Mouse (Mus musculus) hindbrain, embryonic 11.5 days (tissue): ENCODE measurements at regions not wholly inside any gene's neighbourhood (a gene's known extent, or its start where the extent isn't known, plus 50 kb on each side); places are given as distances from the start of the nearest gene placed in this dataset.

ENCODE experiments used
- ATAC-seq: fragments of 200-750 bp; cut with Nextera tagmentation; 2 replicates; pipeline ENCODE4 v1.8.0; 2017; ENCODE audit warnings: mild to moderate bottlenecking, moderate TSS enrichment, moderate library complexity; ENCODE audit not compliant: low FRiP score
- DNase-seq: peaks from one replicate; pipeline ENCODE4 v3.0.0-alpha.2; 2015; ENCODE audit warnings: low spot score
- H3K27ac ChIP-seq: fragments of 300-500 bp; sonication (generic); 2 replicates; pipeline ENCODE4 v1.5.1; 2014; ENCODE audit warnings: mild to moderate bottlenecking, low read depth, low read length
- H3K27me3 ChIP-seq: fragments of 300-500 bp; sonication (generic); 2 replicates; pipeline ENCODE4 v1.6.1; 2014; ENCODE audit warnings: mild to moderate bottlenecking, low read length, moderate library complexity, mixed read lengths; ENCODE audit not compliant: control insufficient read depth, insufficient read depth
- H3K36me3 ChIP-seq: fragments of 300-500 bp; sonication (generic); 2 replicates; pipeline ENCODE4 v1.6.1; 2014; ENCODE audit warnings: mild to moderate bottlenecking, low read length, moderate library complexity, mixed read lengths; ENCODE audit not compliant: control insufficient read depth, insufficient read depth
- H3K4me1 ChIP-seq: fragments of 300-500 bp; sonication (generic); replicated peaks from 2 replicates; pipeline ENCODE4 v1.6.1; 2014; ENCODE audit warnings: low read length, mixed read lengths; ENCODE audit not compliant: control insufficient read depth, insufficient read depth
- H3K4me2 ChIP-seq: fragments of 300-500 bp; sonication (generic); replicated peaks from 2 replicates; pipeline ENCODE4 v1.6.1; 2014; ENCODE audit warnings: mild to moderate bottlenecking, low read depth, low read length
- H3K4me3 ChIP-seq: fragments of 300-500 bp; sonication (generic); 2 replicates; pipeline ENCODE4 v1.5.1; 2014; ENCODE audit warnings: low read depth, low read length
- H3K9ac ChIP-seq: fragments of 300-500 bp; sonication (generic); 2 replicates; pipeline ENCODE4 v1.6.1; 2014; ENCODE audit warnings: low read depth, low read length
- H3K9me3 ChIP-seq: fragments of 300-500 bp; sonication (generic); 2 replicates; pipeline ENCODE4 v1.6.1; 2016; ENCODE audit warnings: low read length; ENCODE audit not compliant: control insufficient read depth
- WGBS: fragments of 180-500 bp; shearing (Covaris S2); extraction: QIAGEN DNeasy Blood & Tissue Kit; methylation state at CpG from one replicate; pipeline ENCODE4 v1.1.7; 2014; 5-methylcytosine and 5-hydroxymethylcytosine counted together

DNA sequence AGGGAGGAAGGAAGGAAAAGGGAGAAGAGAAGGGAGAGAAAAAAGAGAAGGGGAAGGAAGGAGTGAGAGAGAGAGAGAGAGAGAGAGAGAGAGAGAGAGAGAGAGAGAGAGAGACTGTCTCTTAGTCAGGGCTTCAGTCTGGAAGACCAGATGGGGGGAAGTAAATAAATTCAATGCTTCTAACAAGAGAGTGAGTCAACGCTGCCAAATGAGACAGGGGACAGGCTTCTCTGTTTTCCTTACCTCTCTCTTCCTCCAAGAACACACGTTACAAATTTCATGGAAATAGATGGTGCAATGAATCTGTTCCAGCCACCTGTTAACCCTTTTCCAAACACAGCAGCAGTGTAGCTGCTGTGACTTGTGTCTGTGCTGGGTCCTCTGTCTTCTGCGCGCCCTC lies 85.1 kb upstream of the Gdnf start:
- Histone ChIP-seq H3K27me3 (no peaks in the 10 kb centered on the region), H3K4me2 (no peak overlapping the region), H3K27ac (no peak overlapping the region), H3K9me3 (no peaks in the 10 kb centered on the region), H3K9ac (no peak overlapping the region), H3K4me3 (no peak overlapping the region), H3K4me1 (no peaks in the 10 kb centered on the region), H3K36me3 (no peaks in the 10 kb centered on the region)
- DNase-seq: no peak
- no peak for ATAC-seq
- WGBS: 61% methylated on average over 4 of the region's 4 CpGs

DNA sequence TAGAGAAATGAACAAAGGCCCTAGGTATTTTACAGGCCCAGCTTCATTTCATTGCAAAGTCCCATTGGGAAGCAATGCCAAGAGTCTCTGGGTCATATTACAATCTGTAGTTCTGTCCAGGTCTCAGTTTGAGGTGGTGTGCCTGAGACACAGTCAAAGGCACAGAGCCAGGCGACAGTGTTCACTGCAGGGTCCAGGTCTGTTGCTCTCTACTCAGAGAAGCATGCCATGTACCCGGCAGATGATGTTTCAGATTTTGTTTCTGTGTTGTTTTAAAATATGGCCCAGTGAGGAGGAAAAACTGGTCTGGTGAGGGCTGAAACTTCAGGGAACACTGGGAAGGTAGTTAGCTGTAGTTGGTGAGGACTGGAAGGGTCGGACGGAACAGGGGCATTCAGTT lies 63.1 kb upstream of the Gdnf start:
- DNase-seq (no peak), ATAC-seq (no peak)
- no peak overlapping the region for H3K27ac ChIP-seq
- H3K9ac ChIP-seq: no peak overlapping the region
- H3K4me3 ChIP-seq: no peak overlapping the region
- no peaks in the 10 kb centered on the region for H3K36me3 ChIP-seq
- 91% methylated on average over 4 of the region's 4 CpGs for WGBS
- no peak overlapping the region for H3K4me2 ChIP-seq
- no peaks in the 10 kb centered on the region for H3K9me3 ChIP-seq
- no peaks in the 10 kb centered on the region for H3K4me1 ChIP-seq
- no peaks in the 10 kb centered on the region for H3K27me3 ChIP-seq

DNA sequence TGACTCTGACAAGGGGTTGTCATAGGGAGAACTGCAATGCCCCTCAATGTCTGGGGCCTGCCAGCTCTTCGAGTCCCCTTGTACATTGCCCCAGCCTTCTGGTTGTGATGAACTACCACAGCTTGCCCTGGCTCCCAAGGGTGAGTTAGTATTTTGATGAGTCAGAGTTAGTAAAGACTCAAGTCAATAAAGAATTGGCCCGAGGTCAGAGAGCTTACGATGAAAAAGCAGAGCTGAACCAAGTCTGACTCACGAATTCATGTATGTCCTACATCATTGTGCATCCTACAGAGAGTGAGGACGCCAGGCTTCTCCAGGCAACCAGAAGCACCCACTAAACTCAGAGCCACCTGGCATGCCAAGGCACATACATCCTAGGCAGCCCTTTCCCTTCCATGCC lies 60.2 kb upstream of the Gdnf start:
- Histone ChIP-seq H3K4me3 (no peak overlapping the region), H3K4me2 (no peak overlapping the region), H3K9me3 (no peaks in the 10 kb centered on the region), H3K27ac (no peak overlapping the region), H3K9ac (no peak overlapping the region), H3K4me1 (no peaks in the 10 kb centered on the region), H3K36me3 (no peaks in the 10 kb centered on the region), H3K27me3 (no peaks in the 10 kb centered on the region)
- 91% methylated on average over 5 of the region's 5 CpGs for WGBS
- DNase-seq: no peak
- ATAC-seq: no peak
